Mouse (Mus musculus) ES-E14 (cell line): ENCODE results near the gene Syngap1.

Experiments
- CHD2 ChIP-seq: IDR thresholded peaks from 2 replicates; pipeline ENCODE4 v1.6.1; 2014; ENCODE audit warnings: mild to moderate bottlenecking, low read depth, low read length, inconsistent platforms
- HCFC1 ChIP-seq: IDR thresholded peaks from 2 replicates; pipeline ENCODE4 v1.6.1; 2012; ENCODE audit warnings: low read length, inconsistent platforms, borderline replicate concordance; ENCODE audit not compliant: insufficient read depth
- MAFK ChIP-seq: IDR thresholded peaks from 2 replicates; pipeline ENCODE4 v1.6.1; 2014; ENCODE audit warnings: mild to moderate bottlenecking, low read depth, low read length, inconsistent platforms; ENCODE audit not compliant: insufficient read depth
- ZC3H11A ChIP-seq: IDR thresholded peaks from 2 replicates; pipeline ENCODE4 v1.6.1; 2012; ENCODE audit warnings: low read depth, mild to moderate bottlenecking, inconsistent platforms, low read length, borderline replicate concordance

DNA sequence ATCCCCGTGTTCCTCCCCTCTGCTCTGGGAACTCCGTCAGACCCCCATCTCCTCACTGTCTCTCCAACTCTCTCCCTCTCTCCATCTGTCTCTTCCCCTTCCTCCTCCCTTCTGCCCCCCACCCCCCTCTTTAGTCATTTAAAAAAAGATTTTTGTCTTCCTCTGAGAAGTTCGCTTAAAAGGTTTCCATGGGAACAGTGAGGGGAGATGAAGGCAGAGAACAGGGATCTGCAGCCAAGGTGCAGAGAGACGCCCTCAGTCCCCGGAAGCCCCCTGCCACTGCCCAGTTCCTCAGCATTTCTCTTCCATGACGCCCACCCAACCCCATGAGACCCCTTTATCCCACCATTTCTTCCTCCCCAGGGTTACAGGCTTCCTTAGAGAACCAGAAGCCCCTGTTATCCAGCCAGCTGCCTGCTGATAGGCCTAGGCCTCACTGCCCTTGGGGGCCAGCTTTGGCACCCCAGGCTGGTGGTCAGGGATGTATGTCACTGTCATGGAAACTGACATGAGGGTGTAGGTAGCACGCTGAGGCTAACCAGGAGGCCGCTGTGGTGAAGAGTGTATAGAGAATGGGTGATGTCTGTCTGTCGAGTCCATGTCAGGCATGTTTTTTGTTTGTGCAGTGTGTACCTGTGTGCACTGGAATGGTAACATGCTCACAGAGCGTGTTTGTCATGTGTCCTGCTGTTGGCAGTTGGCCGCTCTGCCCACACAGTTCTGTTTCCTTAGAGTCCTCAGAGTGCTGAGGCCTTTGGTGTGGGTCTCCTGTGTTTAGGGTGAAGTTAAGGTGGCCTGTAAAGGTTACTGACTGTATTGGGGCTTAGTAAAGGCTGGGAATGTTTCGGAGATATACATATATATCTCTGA, 6.4 kb downstream of the Syngap1 start:
- TF ChIP-seq CHD2 (no peak), HCFC1 (no peak), ZC3H11A (no peak), MAFK (no peak)
